Mouse (Mus musculus) megakaryocyte, adult 5-6 weeks (primary cell): ENCODE measurements around the gene Dcaf1. TPM values are rescaled to one million over a fixed set of nuclear protein-coding genes. Genes with fewer than 3 reads are reported as not detected.

Experiments
- ATAC-seq: 2 replicates; pipeline ENCODE4 v1.8.0; 2016; ENCODE audit warnings: mild to moderate bottlenecking, inconsistent platforms; ENCODE audit not compliant: poor library complexity, severe bottlenecking
- total RNA-seq, 2 experiments: library from RNA; stranded (forward) in 1 of 2; stranded (reverse) in 1 of 2; fragments of 153-499, 151-499 nt in 1 of 2; fragments of 221-1000, 200-1000 nt in 1 of 2; gene quantifications; 2 replicates each; pipeline versions ENCODE4 v1.2.3 to v1.2.4; 2015 to 2017

Gene Dcaf1
- total RNA-seq, 2 experiments from 2014 or later = 15.5 to 31.3 TPM

- no peak for ATAC-seq
These were observed 52.5 kb downstream of the Dcaf1 start for GRCm38 (mm10) chr9:106874216-106874615.

- ATAC-seq = no peak
These were observed 55.0 kb downstream of the Dcaf1 start for GRCm38 (mm10) chr9:106876666-106877065.

- no peak for ATAC-seq
These were observed 57.8 kb downstream of the Dcaf1 start for GRCm38 (mm10) chr9:106879471-106879870.

- no peak for ATAC-seq
These were observed 59.5 kb downstream of the Dcaf1 start for GRCm38 (mm10) chr9:106881071-106881755.

GRCm38 (mm10) chr9:106882176-106882575 is 60.5 kb downstream of the Dcaf1 start:
- peak; percentile 41 for ATAC-seq

- no peak for ATAC-seq
These were observed 61.4 kb downstream of the Dcaf1 start for GRCm38 (mm10) chr9:106883085-106883484.

GRCm38 (mm10) chr9:106884306-106884705 is 62.6 kb downstream of the Dcaf1 start:
- ATAC-seq = no peak

GRCm38 (mm10) chr9:106884996-106885900 is 63.6 kb downstream of the Dcaf1 start:
- ATAC-seq = no peak

- ATAC-seq = peak; percentile 33
These were observed 64.4 kb downstream of the Dcaf1 start for GRCm38 (mm10) chr9:106885901-106886731.

- ATAC-seq = peak; percentile 66
These were observed 65.4 kb downstream of the Dcaf1 start, which contains the start of gene Rbm15b for GRCm38 (mm10) chr9:106886828-106887702. Rbm15b (minus strand) TSS chr9:106887428.

GRCm38 (mm10) chr9:106888346-106888745 is 66.7 kb downstream of the Dcaf1 start:
- no peak for ATAC-seq

- no peak for ATAC-seq
These were observed 67.6 kb downstream of the Dcaf1 start for GRCm38 (mm10) chr9:106889321-106889720.

- no peak for ATAC-seq
These were observed 69.0 kb downstream of the Dcaf1 start for GRCm38 (mm10) chr9:106890496-106891240.

- ATAC-seq = no peak
These were observed 69.7 kb downstream of the Dcaf1 start for GRCm38 (mm10) chr9:106891341-106891741.

GRCm38 (mm10) chr9:106891829-106892551 is 70.3 kb downstream of the Dcaf1 start, which contains the start of gene Manf:
Manf (minus strand) TSS chr9:106891979.
- peak; percentile 82 for ATAC-seq

GRCm38 (mm10) chr9:106892552-106892875 is 70.8 kb downstream of the Dcaf1 start:
- no peak for ATAC-seq

- ATAC-seq = no peak
These were observed 71.7 kb downstream of the Dcaf1 start for GRCm38 (mm10) chr9:106893327-106893726.

GRCm38 (mm10) chr9:106898901-106899300 is 77.2 kb downstream of the Dcaf1 start:
- ATAC-seq = no peak

- ATAC-seq = no peak
These were observed 79.9 kb downstream of the Dcaf1 start for GRCm38 (mm10) chr9:106901596-106901995.
